Mouse (Mus musculus) megakaryocyte progenitor cell, adult 5-6 weeks (primary cell): ENCODE results near the gene Pfkfb4. TPM values are rescaled to one million over a fixed set of nuclear protein-coding genes. Genes with fewer than 3 reads are reported as not detected.

Source experiments
- ATAC-seq: replicated peaks from 2 replicates; pipeline ENCODE4 v1.8.0; 2016; ENCODE audit warnings: mild to moderate bottlenecking, moderate TSS enrichment, inconsistent platforms; ENCODE audit not compliant: poor library complexity
- total RNA-seq, 2 experiments: library from RNA; stranded (forward) in 1 of 2; stranded (reverse) in 1 of 2; fragments of 157-497, 149-512 nt in 1 of 2; fragments of 200-1000 nt in 1 of 2; gene quantifications; 2 replicates each; pipeline versions ENCODE4 v1.2.3 to v1.2.4; 2015 to 2017

The Pfkfb4 gene
- total RNA-seq, 2 experiments from 2014 or later = 5.9 to 13.5 TPM

- ATAC-seq = no peak
Measured at GRCm38 (mm10) chr9:108992620-108993361, 1.2 kb downstream of the Pfkfb4 start.

GRCm38 (mm10) chr9:108996411-108996810 lies 4.8 kb downstream of the Pfkfb4 start:
- peak; percentile 7 for ATAC-seq

- ATAC-seq = no peak
Measured at GRCm38 (mm10) chr9:108998287-108999166, 6.9 kb downstream of the Pfkfb4 start.

- peak; percentile 49 for ATAC-seq
Measured at GRCm38 (mm10) chr9:108999167-108999526, 7.6 kb downstream of the Pfkfb4 start.

GRCm38 (mm10) chr9:109000726-109001125 lies 9.1 kb downstream of the Pfkfb4 start:
- ATAC-seq = peak; percentile 79

- peak; percentile 68 for ATAC-seq
Measured at GRCm38 (mm10) chr9:109003201-109003600, 11.6 kb downstream of the Pfkfb4 start.

GRCm38 (mm10) chr9:109007025-109007780 lies 15.6 kb downstream of the Pfkfb4 start:
- ATAC-seq = no peak

GRCm38 (mm10) chr9:109008081-109008480 lies 16.5 kb downstream of the Pfkfb4 start:
- no peak for ATAC-seq

- ATAC-seq = no peak
Measured at GRCm38 (mm10) chr9:109008994-109009635, 17.5 kb downstream of the Pfkfb4 start.

- peak; percentile 94 for ATAC-seq
Measured at GRCm38 (mm10) chr9:109009636-109010315, 18.2 kb downstream of the Pfkfb4 start.

- ATAC-seq = peak; percentile 16
Measured at GRCm38 (mm10) chr9:109010316-109010690, 18.7 kb downstream of the Pfkfb4 start.

GRCm38 (mm10) chr9:109015397-109015796 lies 23.8 kb downstream of the Pfkfb4 start:
- ATAC-seq = peak; percentile 54

GRCm38 (mm10) chr9:109016973-109017604 lies 25.5 kb downstream of the Pfkfb4 start:
- ATAC-seq = peak; percentile 64

- peak; percentile 59 for ATAC-seq
Measured at GRCm38 (mm10) chr9:109021428-109021827, 29.9 kb downstream of the Pfkfb4 start.

GRCm38 (mm10) chr9:109022866-109023685 lies 31.5 kb downstream of the Pfkfb4 start:
- ATAC-seq = peak; percentile 85

- ATAC-seq = no peak
Measured at GRCm38 (mm10) chr9:109027521-109027920, 35.9 kb downstream of the Pfkfb4 start.

GRCm38 (mm10) chr9:109028421-109028820 lies 36.8 kb downstream of the Pfkfb4 start:
- no peak for ATAC-seq

GRCm38 (mm10) chr9:109028919-109029318 lies 37.3 kb downstream of the Pfkfb4 start:
- ATAC-seq = no peak

GRCm38 (mm10) chr9:109030312-109030711 lies 38.7 kb downstream of the Pfkfb4 start:
- ATAC-seq = no peak
